In genomic region chr8:22166080-22166603, GRCm38 (mm10) we compare ENCODE assay signal across 8 mouse cellular contexts. TPM values are rescaled to one million over a fixed set of nuclear protein-coding genes. Genes with fewer than 3 reads are reported as not detected.
A peak's percentile ranks its signal among the peaks of the same experiment; 100 is the strongest.
DNase-seq lines count a peak whose midpoint lies in the region; ATAC-seq lines count a peak whose summit lies in the region.

Gene Nek3 (minus strand): TSS chr8:22166435.

- no peaks in the 10 kb centered on the region for H3K9me3 ChIP-seq in hindbrain, embryonic 11.5 days (ENCODE audit: control insufficient read depth, low read length)

- WGBS in hindbrain, embryonic 11.5 days = under 1% methylated on average over 30 of the region's 43 CpGs

- no peaks in the 10 kb centered on the region for H3K27me3 ChIP-seq in hindbrain, embryonic 11.5 days (ENCODE audit: control insufficient read depth, insufficient read depth, low read length)

- peak within 1 kb of the TSS; percentile 70; the same call in 1 of the 2 replicates for H3K27ac ChIP-seq in hindbrain, embryonic 11.5 days (ENCODE audit: low read depth, low read length)

- peak; percentile 92 for ATAC-seq in frontal cortex, adult (ENCODE audit: low TSS enrichment)
- peak; percentile 98 for ATAC-seq in hindbrain, embryonic 11.5 days (ENCODE audit: low FRiP score)

- peak; percentile 72 for DNase-seq in MEL-GATA-1-ER (ENCODE audit: extremely low read depth, low read depth)
- peak; percentile 76 for DNase-seq in cerebellum, adult 8-10 months
- DNase-seq in hindbrain, embryonic 11.5 days (ENCODE audit: low spot score) = peak; percentile 92
- peak; percentile 76 to 85 for DNase-seq in layer of hippocampus, postnatal 10 days (ENCODE audit: low spot score in 2 of 2)
- DNase-seq in lung, postnatal 10 days = peak; percentile 90
- peak; percentile 83 for DNase-seq in ovary, postnatal 36 days (ENCODE audit: low spot score)
- peak; percentile 84 for DNase-seq in thymus, postnatal 25 days

- peak within 1 kb of the TSS; percentile 47 for H3K9ac ChIP-seq in hindbrain, embryonic 11.5 days (ENCODE audit: low read depth, low read length)

- H3K4me3 ChIP-seq in hindbrain, embryonic 11.5 days (ENCODE audit: low read depth, low read length) = peak within 1 kb of the TSS; percentile 57

- no peaks in the 10 kb centered on the region for H3K4me1 ChIP-seq in hindbrain, embryonic 11.5 days (replicated peaks; ENCODE audit: control insufficient read depth, insufficient read depth, low read length)

- H3K36me3 ChIP-seq in hindbrain, embryonic 11.5 days (ENCODE audit: control insufficient read depth, insufficient read depth, low read length) = no peaks in the 10 kb centered on the region

- peak within 1 kb of the TSS; percentile 15 for H3K4me2 ChIP-seq in hindbrain, embryonic 11.5 days (replicated peaks; ENCODE audit: low read depth, low read length)

RNA-seq across cellular contexts. Expression of gene Nek3, which starts in this region (rescaled TPM):
- 10.2 and 10.5 TPM in 2 replicates for polyA plus RNA-seq in hindbrain, embryonic 11.5 days (2014; fragmentation: Nextera tagmentation; extraction: Ambion mirVana)
- total RNA-seq in layer of hippocampus, postnatal 10 days (2021) = 1 to 10 TPM; 3.0 TPM

Comparison
In these comparisons a context has a peak if more than half of its experiments do, and no peak if none do; other contexts are left out.
1. Peak in every context shown above with its lines: DNase-seq, ATAC-seq, H3K4me3 ChIP-seq and H3K27ac ChIP-seq.